Mouse (Mus musculus): ENCODE data around the gene Fam229b.

Gene Fam229b

DNA sequence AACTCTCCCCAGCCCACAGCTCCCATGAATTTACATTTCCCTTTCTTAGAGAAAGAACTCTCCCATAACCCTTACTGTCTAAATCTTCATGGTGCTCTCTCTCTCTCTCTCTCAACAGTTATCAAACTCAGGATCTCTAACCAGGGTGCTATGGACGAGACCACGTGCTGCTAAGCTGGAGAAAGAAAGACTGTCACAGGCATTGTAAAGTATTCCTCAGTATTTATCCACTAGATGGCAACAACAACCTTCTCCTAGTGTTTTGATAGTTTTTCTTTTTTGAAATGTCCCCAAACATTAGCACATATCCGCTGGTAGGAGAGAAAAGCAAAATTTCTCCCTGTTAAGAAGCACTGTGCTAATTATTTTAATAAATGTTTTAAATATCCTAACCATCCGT lies 12.3 kb downstream of the Fam229b start:
- DNase-seq (ENCODE audit: low read depth), result peak; percentile 39

DNA sequence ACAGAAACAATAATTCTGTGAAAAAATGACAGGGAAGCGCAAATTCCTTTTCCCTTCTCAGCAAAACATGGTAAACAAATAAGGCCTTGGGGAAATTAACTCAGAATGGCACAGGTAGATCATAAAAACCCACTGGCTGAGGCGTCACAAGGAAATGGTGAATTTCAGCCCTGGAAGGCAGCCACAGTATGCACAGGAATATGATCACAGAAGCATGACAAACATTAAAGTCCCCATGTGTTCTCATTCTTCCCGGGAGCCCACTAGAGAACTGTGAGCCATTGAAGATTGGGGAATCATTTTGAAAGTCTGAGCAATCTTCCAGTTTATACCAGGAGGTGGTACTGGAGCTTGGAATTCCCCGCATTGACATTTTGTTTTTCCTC lies 24.2 kb downstream of the Fam229b start:
- no peak for DNase-seq (ENCODE audit: low read depth)

DNA sequence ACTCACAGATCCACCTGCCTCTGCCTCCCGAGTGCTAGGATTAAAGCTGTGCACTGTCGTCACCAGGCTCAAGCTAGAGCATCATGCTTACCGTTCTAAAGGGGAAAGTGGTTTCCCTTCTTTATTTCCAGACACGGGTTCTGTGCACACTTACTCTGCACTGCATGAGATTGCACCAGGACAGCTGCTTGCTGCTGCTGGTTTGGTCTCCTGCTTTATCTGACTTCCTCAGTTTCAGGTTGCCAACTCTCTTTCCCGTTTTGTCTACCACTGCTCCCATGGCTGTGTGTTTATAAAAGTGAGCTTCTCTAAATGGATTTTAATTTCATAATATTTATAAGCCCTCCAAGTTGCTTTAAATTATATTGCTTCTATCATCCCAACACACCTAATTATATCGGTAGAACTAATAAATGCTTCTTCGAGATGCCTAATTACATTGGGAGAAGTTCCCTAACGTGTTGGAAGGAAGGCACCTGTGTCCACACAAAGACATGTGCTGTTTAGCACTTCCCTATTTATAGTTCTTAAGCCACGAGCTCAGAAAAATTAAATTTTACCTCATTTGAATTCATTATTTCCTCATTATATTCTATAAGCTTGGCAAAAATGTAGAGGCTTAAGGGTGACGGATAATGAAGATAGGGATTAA lies 24.8 kb downstream of the Fam229b start:
- DNase-seq (ENCODE audit: low read depth), result no peak

DNA sequence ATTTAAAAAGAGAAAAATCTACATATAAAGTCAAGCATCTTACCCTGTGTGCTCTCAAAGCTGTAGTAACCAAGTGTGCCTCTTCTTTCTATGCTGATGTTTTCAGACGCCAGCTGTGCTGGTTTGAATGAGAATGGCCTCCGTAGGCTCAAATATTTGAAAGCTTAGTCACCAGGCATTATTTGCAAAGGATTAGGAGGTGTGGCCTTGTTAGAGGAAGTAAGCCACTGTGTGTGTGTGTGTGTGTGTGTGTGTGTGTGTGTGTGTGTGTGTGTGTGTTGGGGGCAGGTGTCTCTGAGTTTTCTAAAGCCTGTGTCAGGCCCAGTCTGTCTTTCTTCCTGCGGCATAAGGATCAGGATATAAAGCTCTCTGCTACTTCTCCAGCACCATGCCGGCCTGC lies 26.8 kb downstream of the Fam229b start:
- DNase-seq (ENCODE audit: low read depth), result peak; percentile 14

DNA sequence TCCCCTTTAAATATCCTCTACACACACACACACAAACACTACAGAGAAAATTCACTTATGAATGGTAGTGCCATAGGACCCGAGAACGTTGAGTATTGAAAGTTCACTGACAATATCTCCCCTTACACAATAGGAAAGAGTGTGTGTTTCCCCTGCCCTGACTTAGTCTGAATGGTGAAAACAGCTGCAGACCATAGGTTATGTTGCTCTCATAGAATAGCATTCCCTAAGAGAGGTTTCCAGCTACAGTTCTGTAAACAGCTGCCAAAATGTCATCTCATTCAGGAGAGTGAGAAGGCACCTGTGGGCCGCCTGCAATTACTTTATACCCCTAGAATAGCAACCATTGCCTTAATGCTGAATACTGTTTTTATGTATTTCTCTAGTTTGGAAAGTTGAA lies 27.3 kb downstream of the Fam229b start:
- DNase-seq (ENCODE audit: low read depth), result no peak

DNA sequence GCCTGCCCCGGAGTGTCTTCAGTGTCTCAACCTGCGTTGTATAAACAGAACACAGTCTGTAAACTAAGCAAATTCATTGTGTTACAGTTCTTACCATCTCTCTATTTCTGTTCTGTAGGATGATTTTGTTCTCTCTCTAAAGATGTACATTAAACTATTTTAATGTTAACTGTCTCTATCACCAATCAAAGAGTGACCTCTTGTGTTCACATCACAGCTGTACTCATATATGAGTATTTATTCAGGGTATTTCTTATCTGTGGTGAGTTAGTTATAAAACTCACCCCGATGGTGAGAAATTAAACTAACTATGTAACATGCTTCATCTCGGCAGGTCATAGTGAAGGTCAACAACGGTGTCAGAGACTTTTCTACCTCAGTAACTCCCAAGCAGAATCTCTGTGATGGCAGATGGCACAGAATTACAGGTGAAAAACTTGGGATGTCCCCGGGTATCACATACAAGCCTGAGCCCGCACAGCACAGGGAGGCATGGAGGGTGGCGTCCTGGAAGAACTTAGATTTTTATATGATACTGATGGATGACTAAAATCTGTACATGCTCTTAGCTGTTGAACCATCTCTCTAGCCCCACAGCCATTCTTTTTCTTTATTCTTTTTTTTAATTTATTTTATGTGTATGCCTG lies 28.8 kb downstream of the Fam229b start:
- no peak for DNase-seq (ENCODE audit: low read depth)

DNA sequence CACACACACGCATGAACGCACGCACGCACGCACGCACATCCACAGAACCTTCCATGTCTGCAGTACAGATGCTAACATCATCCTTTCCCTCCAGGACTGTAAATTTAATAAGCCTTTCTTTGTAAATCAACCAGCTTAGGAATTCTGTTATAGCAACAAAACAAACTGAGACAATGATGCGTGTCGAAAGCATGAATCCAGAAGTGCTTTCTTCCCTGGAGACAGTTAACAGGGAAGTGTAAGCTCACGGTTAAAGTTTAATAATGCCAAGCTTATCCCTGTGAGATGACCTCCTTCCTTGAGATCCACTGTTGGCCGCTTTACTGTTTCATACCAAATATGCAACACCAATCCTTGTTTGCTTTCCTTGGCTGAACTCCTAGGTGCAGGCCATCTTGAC lies 35.0 kb downstream of the Fam229b start:
- no peak for DNase-seq (ENCODE audit: low read depth)

DNA sequence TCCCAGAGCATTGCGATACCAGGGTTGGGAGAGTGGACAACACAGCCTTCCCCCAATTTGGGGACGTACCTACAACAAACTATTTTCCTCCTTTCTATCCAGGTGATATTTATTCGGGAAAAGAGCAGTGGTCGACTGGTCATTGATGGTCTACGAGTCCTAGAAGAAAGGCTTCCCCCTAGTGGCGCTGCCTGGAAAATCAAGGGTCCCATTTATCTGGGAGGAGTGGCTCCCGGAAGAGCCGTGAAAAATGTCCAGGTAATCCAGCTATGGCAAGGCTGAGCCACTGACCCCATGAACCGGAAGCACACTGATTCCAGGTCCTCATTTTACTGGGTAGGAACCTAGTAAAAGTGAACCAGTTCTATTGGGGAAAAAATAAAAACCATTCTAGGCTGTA lies 36.7 kb downstream of the Fam229b start:
- peak; percentile 67 for DNase-seq (ENCODE audit: low read depth)

DNA sequence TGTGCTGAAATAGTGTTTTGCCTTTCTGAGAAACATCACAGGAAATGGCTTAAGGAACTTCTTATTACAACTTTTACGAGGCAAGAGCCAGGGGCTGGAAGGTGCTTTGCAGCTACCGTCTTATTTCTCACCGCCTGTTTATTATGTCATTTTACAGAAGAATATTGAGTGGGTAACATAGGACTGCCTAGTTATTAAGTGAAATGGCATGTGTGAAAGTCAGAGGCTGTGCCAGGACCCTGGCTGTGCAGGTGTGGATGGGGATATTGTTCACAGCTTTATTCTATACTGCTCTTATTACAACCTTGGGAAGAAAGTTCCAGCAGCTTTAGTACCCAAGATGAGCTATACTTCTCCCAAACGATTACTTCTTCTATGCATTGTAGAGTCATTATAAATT lies 61.7 kb downstream of the Fam229b start:
- no peak for DNase-seq (ENCODE audit: low read depth)
